Mouse (Mus musculus): ENCODE measurements around the gene Rabepk. TPM values are rescaled to one million over a fixed set of nuclear protein-coding genes. Genes with fewer than 3 reads are reported as not detected.

The Rabepk gene
- polyA plus RNA-seq, 1 experiment from 2014 or later = 28.8 TPM

- ATAC-seq (ENCODE audit: low FRiP score) (no peak), DNase-seq (ENCODE audit: low spot score, missing footprints) (no peak)
- Histone ChIP-seq H3K4me1 (ENCODE audit: control insufficient read depth, insufficient read depth, low read length) (peaks cover 37% of the 10 kb centered on the region), H3K9ac (ENCODE audit: low read length) (0 out of 2 replicates have a peak overlapping the region, but pooled peaks have one; percentile 20), H3K4me2 (peak overlapping the region; percentile 62), H3K4me3 (ENCODE audit: low read depth, low read length) (peak overlapping the region; percentile 99; the same call in 1 of the 2 replicates), H3K36me3 (ENCODE audit: control insufficient read depth, insufficient read depth, low read length) (peaks cover 33% of the 10 kb centered on the region), H3K27me3 (ENCODE audit: control insufficient read depth, insufficient read depth, low read length) (no peaks in the 10 kb centered on the region), H3K27ac (ENCODE audit: low read depth, low read length) (no peak overlapping the region), H3K9me3 (ENCODE audit: control insufficient read depth, low read length) (no peaks in the 10 kb centered on the region)
- 90% methylated on average over 4 of the region's 4 CpGs for WGBS
These were observed 26.0 kb downstream of the Rabepk start for GRCm38 (mm10) chr2:34773673-34774072.

GRCm38 (mm10) chr2:34772252-34773235 lies 27.2 kb downstream of the Rabepk start:
- Histone ChIP-seq H3K4me3 (ENCODE audit: low read depth, low read length) (peak overlapping the region; percentile 99), H3K27me3 (ENCODE audit: control insufficient read depth, insufficient read depth, low read length) (no peaks in the 10 kb centered on the region), H3K4me2 (peak overlapping the region; percentile 62), H3K27ac (ENCODE audit: low read depth, low read length) (peak overlapping the region; percentile 76), H3K9me3 (ENCODE audit: control insufficient read depth, low read length) (no peaks in the 10 kb centered on the region), H3K36me3 (ENCODE audit: control insufficient read depth, insufficient read depth, low read length) (peaks cover 34% of the 10 kb centered on the region), H3K9ac (ENCODE audit: low read length) (peak overlapping the region; percentile 98), H3K4me1 (ENCODE audit: control insufficient read depth, insufficient read depth, low read length) (peaks cover 37% of the 10 kb centered on the region)
- WGBS = 5% methylated on average over 50 of the region's 50 CpGs
- ATAC-seq (ENCODE audit: low FRiP score) = no peak; the same call in 1 of the 2 replicates
- DNase-seq (ENCODE audit: low spot score, missing footprints) = no peak

- DNase-seq (ENCODE audit: low spot score, missing footprints) (peak; percentile 99), ATAC-seq (ENCODE audit: low FRiP score) (peak; percentile 99)
- Histone ChIP-seq H3K4me3 (ENCODE audit: low read depth, low read length) (peak within 1 kb of the TSS; percentile 99), H3K9me3 (ENCODE audit: control insufficient read depth, low read length) (no peaks in the 10 kb centered on the region), H3K4me2 (peak within 1 kb of the TSS; percentile 63), H3K9ac (ENCODE audit: low read length) (peak within 1 kb of the TSS; percentile 98), H3K36me3 (ENCODE audit: control insufficient read depth, insufficient read depth, low read length) (peaks cover 28% of the 10 kb centered on the region), H3K4me1 (ENCODE audit: control insufficient read depth, insufficient read depth, low read length) (peaks cover 34% of the 10 kb centered on the region), H3K27me3 (ENCODE audit: control insufficient read depth, insufficient read depth, low read length) (no peaks in the 10 kb centered on the region), H3K27ac (ENCODE audit: low read depth, low read length) (peak within 1 kb of the TSS; percentile 86)
- WGBS = under 1% methylated on average over 60 of the region's 60 CpGs
These were observed 28.1 kb downstream of the Rabepk start, which contains the start of gene Hspa5 for GRCm38 (mm10) chr2:34771368-34772226. TSS of gene Hspa5 (plus strand) at chr2:34771970.

DNA sequence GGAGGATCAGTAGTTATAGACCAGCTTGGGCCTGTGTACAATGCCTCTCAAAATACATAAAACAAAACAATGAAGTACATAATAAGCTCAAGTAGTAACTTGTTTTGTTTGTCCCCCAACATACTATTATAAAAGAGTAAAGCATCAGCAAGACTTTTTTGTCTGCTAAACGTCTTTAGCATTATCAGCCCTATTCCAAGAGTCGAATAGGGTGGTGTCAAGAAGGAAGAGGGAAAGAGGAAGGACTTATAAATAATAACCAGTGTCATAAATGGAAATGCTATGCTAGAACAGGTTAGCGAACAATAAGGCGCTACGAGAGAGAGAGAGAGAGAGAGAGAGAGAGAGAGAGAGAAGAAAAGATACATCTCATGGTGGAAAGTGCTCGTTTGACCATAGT lies 28.8 kb downstream of the Rabepk start:
- H3K27ac ChIP-seq (ENCODE audit: low read depth, low read length) = peak overlapping the region; percentile 86
- no peaks in the 10 kb centered on the region for H3K9me3 ChIP-seq (ENCODE audit: control insufficient read depth, low read length)
- H3K4me2 ChIP-seq = peak overlapping the region; percentile 63
- DNase-seq (ENCODE audit: low spot score, missing footprints) = no peak
- H3K4me3 ChIP-seq (ENCODE audit: low read depth, low read length) = peak overlapping the region; percentile 99
- peak overlapping the region; percentile 98 for H3K9ac ChIP-seq (ENCODE audit: low read length)
- peaks cover 32% of the 10 kb centered on the region for H3K4me1 ChIP-seq (ENCODE audit: control insufficient read depth, insufficient read depth, low read length)
- no peak for ATAC-seq (ENCODE audit: low FRiP score)
- 5% methylated on average over 6 of the region's 6 CpGs for WGBS
- H3K27me3 ChIP-seq (ENCODE audit: control insufficient read depth, insufficient read depth, low read length) = no peaks in the 10 kb centered on the region
- H3K36me3 ChIP-seq (ENCODE audit: control insufficient read depth, insufficient read depth, low read length) = peaks cover 23% of the 10 kb centered on the region

DNA sequence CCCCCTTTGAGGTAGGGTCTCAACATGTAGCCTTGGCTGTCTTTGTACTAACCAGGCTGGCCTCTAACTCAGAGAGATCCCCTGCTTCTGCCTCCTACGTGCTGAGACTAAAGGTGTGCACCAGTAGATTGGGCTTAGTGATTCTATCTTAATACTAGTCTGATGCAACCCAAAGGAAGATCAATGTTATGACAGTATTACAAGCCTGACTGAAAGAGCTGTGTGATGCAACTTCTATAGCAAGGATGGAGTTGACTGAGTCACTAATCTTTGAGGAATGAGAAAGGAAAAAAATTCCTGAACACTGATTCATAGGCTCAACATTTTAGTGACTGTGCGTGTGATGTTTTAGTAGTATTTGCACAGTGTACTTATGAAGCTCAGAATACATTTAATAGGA lies 29.7 kb downstream of the Rabepk start:
- WGBS = 94% methylated on average over 2 of the region's 2 CpGs
- H3K36me3 ChIP-seq (ENCODE audit: control insufficient read depth, insufficient read depth, low read length) = peaks cover 16% of the 10 kb centered on the region
- H3K4me3 ChIP-seq (ENCODE audit: low read depth, low read length) = peak overlapping the region; percentile 99; the same call in 1 of the 2 replicates
- H3K27me3 ChIP-seq (ENCODE audit: control insufficient read depth, insufficient read depth, low read length) = no peaks in the 10 kb centered on the region
- H3K9ac ChIP-seq (ENCODE audit: low read length) = no peak overlapping the region
- H3K27ac ChIP-seq (ENCODE audit: low read depth, low read length) = no peak overlapping the region
- no peak for DNase-seq (ENCODE audit: low spot score, missing footprints)
- no peak for ATAC-seq (ENCODE audit: low FRiP score)
- peaks cover 24% of the 10 kb centered on the region for H3K4me1 ChIP-seq (ENCODE audit: control insufficient read depth, insufficient read depth, low read length)
- H3K9me3 ChIP-seq (ENCODE audit: control insufficient read depth, low read length) = no peaks in the 10 kb centered on the region
- peak overlapping the region; percentile 63 for H3K4me2 ChIP-seq

GRCm38 (mm10) chr2:34764801-34765200 lies 34.9 kb downstream of the Rabepk start:
- H3K4me2 ChIP-seq = no peak overlapping the region
- no peak for DNase-seq (ENCODE audit: low spot score, missing footprints)
- WGBS = 75% methylated on average over 12 of the region's 12 CpGs
- H3K27ac ChIP-seq (ENCODE audit: low read depth, low read length) = no peak overlapping the region
- H3K9ac ChIP-seq (ENCODE audit: low read length) = no peak overlapping the region
- no peaks in the 10 kb centered on the region for H3K9me3 ChIP-seq (ENCODE audit: control insufficient read depth, low read length)
- H3K4me1 ChIP-seq (ENCODE audit: control insufficient read depth, insufficient read depth, low read length) = no peaks in the 10 kb centered on the region
- peaks cover 3% of the 10 kb centered on the region; the same call in 1 of the 2 replicates for H3K36me3 ChIP-seq (ENCODE audit: control insufficient read depth, insufficient read depth, low read length)
- no peak overlapping the region for H3K4me3 ChIP-seq (ENCODE audit: low read depth, low read length)
- no peak for ATAC-seq (ENCODE audit: low FRiP score)
- H3K27me3 ChIP-seq (ENCODE audit: control insufficient read depth, insufficient read depth, low read length) = no peaks in the 10 kb centered on the region

DNA sequence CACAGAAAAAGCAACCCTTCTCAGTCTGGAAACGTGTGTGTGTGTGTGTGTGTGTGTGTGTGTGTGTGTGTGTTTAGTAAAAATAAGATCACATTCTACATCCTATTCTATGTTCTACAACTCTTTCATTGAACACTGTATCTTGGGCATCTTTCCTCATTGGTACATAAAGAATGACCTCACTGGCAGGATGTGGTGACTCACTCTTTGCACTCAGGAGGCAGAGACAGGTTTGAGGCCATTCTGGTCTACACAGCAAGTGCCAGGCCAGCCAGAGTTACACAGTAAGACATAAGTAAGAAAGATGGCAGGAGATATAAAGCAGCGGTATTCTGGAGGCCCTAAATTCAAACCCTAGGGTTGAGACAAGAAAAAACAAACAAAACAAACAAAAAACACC lies 36.8 kb downstream of the Rabepk start:
- 67% methylated on average over 2 of the region's 2 CpGs for WGBS
- DNase-seq (ENCODE audit: low spot score, missing footprints) = no peak
- H3K4me1 ChIP-seq (ENCODE audit: control insufficient read depth, insufficient read depth, low read length) = no peaks in the 10 kb centered on the region
- peaks cover 3% of the 10 kb centered on the region; the same call in 1 of the 2 replicates for H3K36me3 ChIP-seq (ENCODE audit: control insufficient read depth, insufficient read depth, low read length)
- no peak for ATAC-seq (ENCODE audit: low FRiP score)
- no peak overlapping the region for H3K9ac ChIP-seq (ENCODE audit: low read length)
- H3K27me3 ChIP-seq (ENCODE audit: control insufficient read depth, insufficient read depth, low read length) = no peaks in the 10 kb centered on the region
- H3K4me3 ChIP-seq (ENCODE audit: low read depth, low read length) = no peak overlapping the region
- no peak overlapping the region for H3K4me2 ChIP-seq
- H3K27ac ChIP-seq (ENCODE audit: low read depth, low read length) = no peak overlapping the region
- H3K9me3 ChIP-seq (ENCODE audit: control insufficient read depth, low read length) = no peaks in the 10 kb centered on the region

- ATAC-seq (ENCODE audit: low FRiP score) = no peak
- no peak overlapping the region for H3K4me2 ChIP-seq
- WGBS = 86% methylated on average over 2 of the region's 2 CpGs
These were observed 37.5 kb downstream of the Rabepk start for GRCm38 (mm10) chr2:34762174-34762573.

More at GRCm38 (mm10) chr2:34762174-34762573, 37.5 kb downstream of the Rabepk start:
- no peak overlapping the region for H3K27ac ChIP-seq (ENCODE audit: low read depth, low read length)
- no peak overlapping the region for H3K9ac ChIP-seq (ENCODE audit: low read length)
- no peak overlapping the region for H3K4me3 ChIP-seq (ENCODE audit: low read depth, low read length)
- H3K36me3 ChIP-seq (ENCODE audit: control insufficient read depth, insufficient read depth, low read length) = no peaks in the 10 kb centered on the region
- H3K4me1 ChIP-seq (ENCODE audit: control insufficient read depth, insufficient read depth, low read length) = no peaks in the 10 kb centered on the region
- DNase-seq (ENCODE audit: low spot score, missing footprints) = no peak
- H3K9me3 ChIP-seq (ENCODE audit: control insufficient read depth, low read length) = no peaks in the 10 kb centered on the region
- H3K27me3 ChIP-seq (ENCODE audit: control insufficient read depth, insufficient read depth, low read length) = no peaks in the 10 kb centered on the region

Measured in midbrain, embryonic 11.5 days (tissue).